Mouse (Mus musculus) C2C12 (cell line): Measurements from ENCODE around the gene Cnot6.

Experiments
- MYOG ChIP-seq: IDR thresholded peaks from one replicate; pipeline ENCODE4 v1.6.1; 2011; ENCODE audit not compliant: control insufficient read depth, insufficient read length; ENCODE audit errors: extremely low read depth
- USF1 ChIP-seq: IDR thresholded peaks from one replicate; pipeline ENCODE4 v1.6.1; 2011; ENCODE audit warnings: low read depth, mild to moderate bottlenecking, control low read depth, moderate library complexity

GRCm38 (mm10) chr11:49695013-49695412, 17.5 kb downstream of the Cnot6 start:
- no peak for TF ChIP-seq USF1
- no peak for TF ChIP-seq MYOG
